Mouse (Mus musculus): Measurements from ENCODE around the gene Igfals.

Gene Igfals

GRCm38 (mm10) chr17:24867914-24868313 lies 2.1 kb downstream of the Igfals start:
- DNase-seq: no peak

GRCm38 (mm10) chr17:24873695-24874404 lies 8.1 kb downstream of the Igfals start:
- no peak for DNase-seq

- no peak for DNase-seq
Measured at GRCm38 (mm10) chr17:24874405-24874745, 8.6 kb downstream of the Igfals start.

- DNase-seq: no peak
Measured at GRCm38 (mm10) chr17:24874989-24875388, 9.2 kb downstream of the Igfals start.

- no peak for DNase-seq
Measured at GRCm38 (mm10) chr17:24877336-24878116, 11.7 kb downstream of the Igfals start.

- DNase-seq: peak; percentile 52
Measured at GRCm38 (mm10) chr17:24878117-24878397, 12.3 kb downstream of the Igfals start.

GRCm38 (mm10) chr17:24878531-24878930 lies 12.7 kb downstream of the Igfals start:
- DNase-seq: no peak

- DNase-seq: peak; percentile 64
Measured at GRCm38 (mm10) chr17:24881738-24882440, 16.1 kb downstream of the Igfals start.

GRCm38 (mm10) chr17:24884391-24884790 lies 18.6 kb downstream of the Igfals start:
- DNase-seq: no peak

GRCm38 (mm10) chr17:24885356-24886133 lies 19.7 kb downstream of the Igfals start:
- no peak for DNase-seq

- peak; percentile 99 for DNase-seq
Measured at GRCm38 (mm10) chr17:24886134-24886931, 20.5 kb downstream of the Igfals start, which contains the start of the genes Nubp2 and Spsb3. Nubp2 (minus strand) TSS chr17:24886349. Spsb3 (plus strand) TSS chr17:24886643.

GRCm38 (mm10) chr17:24886932-24887271 lies 21.1 kb downstream of the Igfals start:
- no peak for DNase-seq

- no peak for DNase-seq
Measured at GRCm38 (mm10) chr17:24887291-24888080, 21.7 kb downstream of the Igfals start.

- DNase-seq: no peak
Measured at GRCm38 (mm10) chr17:24888862-24889261, 23.1 kb downstream of the Igfals start.

GRCm38 (mm10) chr17:24890151-24891092 lies 24.6 kb downstream of the Igfals start:
- no peak for DNase-seq

GRCm38 (mm10) chr17:24891321-24891720 lies 25.5 kb downstream of the Igfals start:
- DNase-seq: peak; percentile 5

GRCm38 (mm10) chr17:24892785-24893184 lies 27.0 kb downstream of the Igfals start:
- no peak for DNase-seq

- no peak for DNase-seq
Measured at GRCm38 (mm10) chr17:24893276-24893675, 27.5 kb downstream of the Igfals start.

- no peak for DNase-seq
Measured at GRCm38 (mm10) chr17:24894061-24894994, 28.5 kb downstream of the Igfals start.
